Mouse (Mus musculus): ENCODE data around the gene Ccdc150.

- TF ChIP-seq CTCF (IDR thresholded peaks at IDR 0.05; ENCODE audit: control insufficient read depth, insufficient read depth, insufficient replicate concordance, low read depth, low read length): no peak
- peak; percentile 96 for TF ChIP-seq POLR2A (IDR thresholded peaks at IDR 0.05; ENCODE audit: control insufficient read depth, low read depth, low read length)
Measured at GRCm38 (mm10) chr1:54250158-54250866, at the start of gene Ccdc150.

All from testis, adult 2 months (tissue).